Mouse (Mus musculus) cerebellum, postnatal 10 days (tissue): ENCODE data around the gene Atp5k.

Experiments
- DNase-seq, 2 experiments: peaks; one replicate each; pipeline ENCODE4 v3.0.0; 2021; ENCODE audit warnings: mixed read lengths in 2 of 2

The Atp5k gene

GRCm38 (mm10) chr5:108423427-108423826 lies 10.8 kb downstream of the Atp5k start:
- no peak for DNase-seq

GRCm38 (mm10) chr5:108422741-108423140 lies 11.5 kb downstream of the Atp5k start:
- DNase-seq = no peak

GRCm38 (mm10) chr5:108414711-108415110 lies 19.5 kb downstream of the Atp5k start:
- DNase-seq = no peak

GRCm38 (mm10) chr5:108406977-108407376 lies 27.3 kb downstream of the Atp5k start:
- DNase-seq = no peak

- no peak for DNase-seq
These were observed 28.8 kb downstream of the Atp5k start for GRCm38 (mm10) chr5:108405460-108405859.

GRCm38 (mm10) chr5:108403453-108403852 lies 30.8 kb downstream of the Atp5k start:
- DNase-seq = no peak

- DNase-seq = no peak
These were observed 44.5 kb downstream of the Atp5k start for GRCm38 (mm10) chr5:108389744-108390143.

GRCm38 (mm10) chr5:108388201-108388600 lies 46.0 kb downstream of the Atp5k start, which contains the start of gene Pde6b:
Gene Pde6b, plus strand, starts transcription at chr5:108388391.
- DNase-seq = no peak

GRCm38 (mm10) chr5:108386449-108386848 lies 47.8 kb downstream of the Atp5k start:
- DNase-seq = no peak

- DNase-seq = no peak
These were observed 48.6 kb downstream of the Atp5k start for GRCm38 (mm10) chr5:108385632-108386031.
